Mouse (Mus musculus): ENCODE results near the gene Pebp1.

DNA sequence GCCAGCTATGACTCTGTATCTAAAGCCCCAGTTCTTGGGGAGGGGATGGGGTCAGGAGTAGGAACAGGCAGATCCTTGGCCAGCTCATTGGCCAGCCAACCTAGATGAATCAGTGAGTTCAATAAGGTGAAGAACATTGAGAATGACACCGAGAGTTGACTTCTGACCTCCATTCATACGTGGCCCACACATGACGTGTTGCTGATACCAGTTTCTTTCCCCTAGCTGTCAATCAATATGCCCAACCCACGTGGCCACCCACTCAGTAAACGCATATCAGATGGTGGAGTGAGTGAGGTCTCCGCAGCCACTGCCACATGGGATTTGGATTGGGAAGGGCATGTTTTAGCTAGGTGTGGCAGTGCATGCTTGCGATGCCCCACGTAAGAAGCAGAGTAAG lies 42.3 kb downstream of the Pebp1 start:
- TF ChIP-seq CTCF (IDR thresholded peaks at IDR 0.05) (no peak), POLR2A (IDR thresholded peaks at IDR 0.05; ENCODE audit: insufficient read depth, low read depth, low read length) (no peak)

All from heart, adult 2 months (tissue).